Mouse (Mus musculus) embryonic fibroblast, embryonic 13.5 days (primary cell): ENCODE data around the gene Acsl6.
"Not testable (repeated sequence)": the region's sequence is repeated elsewhere in the genome, so short reads cannot be mapped to it uniquely, and the experiment has no call there.

Source experiments
- CTCF ChIP-seq: IDR thresholded peaks from 2 replicates; pipeline ENCODE4 v1.5.1; 2011; ENCODE audit warnings: mild to moderate bottlenecking, control low read depth, low read length, moderate library complexity, borderline replicate concordance; ENCODE audit not compliant: insufficient read depth
- POLR2A ChIP-seq: IDR thresholded peaks from 2 replicates; pipeline ENCODE4 v1.6.1; 2011; ENCODE audit warnings: low read depth, mild to moderate bottlenecking, control low read depth, low read length, moderate library complexity

GRCm38 (mm10) chr11:54297471-54297870, 6.1 kb upstream of the Acsl6 start:
- TF ChIP-seq POLR2A, CTCF: not testable (repeated sequence)
